Mouse (Mus musculus): ENCODE data around the gene Krt84. TPM values are rescaled to one million over a fixed set of nuclear protein-coding genes. Genes with fewer than 3 reads are reported as not detected.
"Not testable (repeated sequence)": the region's sequence is repeated elsewhere in the genome, so short reads cannot be mapped to it uniquely, and the experiment has no call there.

Krt84 gene
- polyA plus RNA-seq, 1 experiment = not detected

- no peaks in the 10 kb centered on the region for H3K9me3 ChIP-seq
- no peak overlapping the region for H3K4me3 ChIP-seq (replicated peaks)
- peaks cover 73% of the 10 kb centered on the region for H3K27me3 ChIP-seq (replicated peaks)
- no peaks in the 10 kb centered on the region for H3K36me3 ChIP-seq (replicated peaks; ENCODE audit: low read length)
- H3K4me1 ChIP-seq = no peaks in the 10 kb centered on the region
- no peak for TF ChIP-seq GATA1 (IDR thresholded peaks at IDR 0.05; ENCODE audit: borderline replicate concordance, low read length)
- TF ChIP-seq FLI1 (IDR thresholded peaks at IDR 0.05; ENCODE audit: low read length) = no peak
These were observed 11.9 kb upstream of the Krt84 start for GRCm38 (mm10) chr15:101544478-101544877.

- no peaks in the 10 kb centered on the region for H3K9me3 ChIP-seq
- no peaks in the 10 kb centered on the region for H3K36me3 ChIP-seq (replicated peaks; ENCODE audit: low read length)
- peaks cover 64% of the 10 kb centered on the region for H3K27me3 ChIP-seq (replicated peaks)
These were observed 9.9 kb upstream of the Krt84 start for GRCm38 (mm10) chr15:101542543-101542942.

GRCm38 (mm10) chr15:101538580-101538900 lies 5.9 kb upstream of the Krt84 start:
- H3K9me3 ChIP-seq = no peaks in the 10 kb centered on the region
- H3K4me1 ChIP-seq = peaks cover 7% of the 10 kb centered on the region; the same call in 1 of the 2 replicates
- no peak overlapping the region for H3K4me3 ChIP-seq (replicated peaks)
- H3K36me3 ChIP-seq (replicated peaks; ENCODE audit: low read length) = no peaks in the 10 kb centered on the region
- TF ChIP-seq FLI1 (IDR thresholded peaks at IDR 0.05; ENCODE audit: low read length) (no peak), GATA1 (IDR thresholded peaks at IDR 0.05; ENCODE audit: borderline replicate concordance, low read length) (no peak)
- peaks cover 66% of the 10 kb centered on the region for H3K27me3 ChIP-seq (replicated peaks)

More at GRCm38 (mm10) chr15:101542543-101542942, 9.9 kb upstream of the Krt84 start:
- Histone ChIP-seq H3K4me3 (replicated peaks) (no peak overlapping the region), H3K4me1 (no peaks in the 10 kb centered on the region)
- TF ChIP-seq GATA1 (IDR thresholded peaks at IDR 0.05; ENCODE audit: borderline replicate concordance, low read length) = no peak
- no peak for TF ChIP-seq FLI1 (IDR thresholded peaks at IDR 0.05; ENCODE audit: low read length)

GRCm38 (mm10) chr15:101537864-101538579 lies 5.4 kb upstream of the Krt84 start:
- Histone ChIP-seq H3K4me1 (peaks cover 7% of the 10 kb centered on the region; the same call in 1 of the 2 replicates), H3K27me3 (replicated peaks) (peaks cover 64% of the 10 kb centered on the region), H3K4me3 (replicated peaks) (no peak overlapping the region), H3K36me3 (replicated peaks; ENCODE audit: low read length) (no peaks in the 10 kb centered on the region), H3K9me3 (no peaks in the 10 kb centered on the region)
- TF ChIP-seq GATA1 (IDR thresholded peaks at IDR 0.05; ENCODE audit: borderline replicate concordance, low read length) (no peak), FLI1 (IDR thresholded peaks at IDR 0.05; ENCODE audit: low read length) (no peak)

GRCm38 (mm10) chr15:101536054-101536850 lies 3.6 kb upstream of the Krt84 start:
- peaks cover 58% of the 10 kb centered on the region for H3K27me3 ChIP-seq (replicated peaks)
- H3K9me3 ChIP-seq = no peaks in the 10 kb centered on the region
- TF ChIP-seq GATA1 (IDR thresholded peaks at IDR 0.05; ENCODE audit: borderline replicate concordance, low read length) (no peak), FLI1 (IDR thresholded peaks at IDR 0.05; ENCODE audit: low read length) (no peak)
- H3K36me3 ChIP-seq (replicated peaks; ENCODE audit: low read length) = no peaks in the 10 kb centered on the region
- H3K4me1 ChIP-seq = peaks cover 7% of the 10 kb centered on the region; the same call in 1 of the 2 replicates
- H3K4me3 ChIP-seq (replicated peaks) = no peak overlapping the region

GRCm38 (mm10) chr15:101522556-101523232 lies 9.9 kb downstream of the Krt84 start:
- Histone ChIP-seq H3K9me3 (no peaks in the 10 kb centered on the region), H3K36me3 (replicated peaks; ENCODE audit: low read length) (no peaks in the 10 kb centered on the region), H3K4me3 (replicated peaks) (no peak overlapping the region), H3K27me3 (replicated peaks) (peaks cover 66% of the 10 kb centered on the region), H3K4me1 (no peaks in the 10 kb centered on the region)
- TF ChIP-seq GATA1 (IDR thresholded peaks at IDR 0.05; ENCODE audit: borderline replicate concordance, low read length) = no peak
- TF ChIP-seq FLI1 (IDR thresholded peaks at IDR 0.05; ENCODE audit: low read length) = no peak

GRCm38 (mm10) chr15:101519792-101520191 lies 12.8 kb downstream of the Krt84 start:
- Histone ChIP-seq H3K27me3 (replicated peaks) (peaks cover 44% of the 10 kb centered on the region), H3K36me3 (replicated peaks; ENCODE audit: low read length) (no peaks in the 10 kb centered on the region), H3K4me1 (no peaks in the 10 kb centered on the region), H3K9me3 (peaks cover 5% of the 10 kb centered on the region; the same call in 1 of the 2 replicates), H3K4me3 (replicated peaks) (no peak overlapping the region)
- no peak for TF ChIP-seq GATA1 (IDR thresholded peaks at IDR 0.05; ENCODE audit: borderline replicate concordance, low read length)
- no peak for TF ChIP-seq FLI1 (IDR thresholded peaks at IDR 0.05; ENCODE audit: low read length)

- not testable (repeated sequence) for H3K4me1 ChIP-seq; H3K4me3 ChIP-seq (replicated peaks); H3K36me3 ChIP-seq (replicated peaks; ENCODE audit: low read length)
- Histone ChIP-seq H3K9me3 (peaks cover 11% of the 10 kb centered on the region; the same call in 1 of the 2 replicates), H3K27me3 (replicated peaks) (peaks cover 44% of the 10 kb centered on the region)
These were observed 15.5 kb downstream of the Krt84 start, which contains the start of gene Gm49425 for GRCm38 (mm10) chr15:101517161-101517560. Gene Gm49425, minus strand, starts transcription at chr15:101517261.

- no peak overlapping the region for H3K4me3 ChIP-seq (replicated peaks)
These were observed 24.4 kb downstream of the Krt84 start for GRCm38 (mm10) chr15:101508247-101508646.

More at GRCm38 (mm10) chr15:101508247-101508646, 24.4 kb downstream of the Krt84 start:
- Histone ChIP-seq H3K36me3 (replicated peaks; ENCODE audit: low read length) (no peaks in the 10 kb centered on the region), H3K4me1 (no peaks in the 10 kb centered on the region; the same call in 1 of the 2 replicates), H3K27me3 (replicated peaks) (peaks cover 49% of the 10 kb centered on the region), H3K9me3 (0 out of 2 replicates have a peak, but pooled peaks cover 6% of the 10 kb centered on the region)
- TF ChIP-seq FLI1 (IDR thresholded peaks at IDR 0.05; ENCODE audit: low read length) (no peak), GATA1 (IDR thresholded peaks at IDR 0.05; ENCODE audit: borderline replicate concordance, low read length) (no peak)
